Mouse (Mus musculus): ENCODE measurements around the gene Mpl.

Gene Mpl

DNA sequence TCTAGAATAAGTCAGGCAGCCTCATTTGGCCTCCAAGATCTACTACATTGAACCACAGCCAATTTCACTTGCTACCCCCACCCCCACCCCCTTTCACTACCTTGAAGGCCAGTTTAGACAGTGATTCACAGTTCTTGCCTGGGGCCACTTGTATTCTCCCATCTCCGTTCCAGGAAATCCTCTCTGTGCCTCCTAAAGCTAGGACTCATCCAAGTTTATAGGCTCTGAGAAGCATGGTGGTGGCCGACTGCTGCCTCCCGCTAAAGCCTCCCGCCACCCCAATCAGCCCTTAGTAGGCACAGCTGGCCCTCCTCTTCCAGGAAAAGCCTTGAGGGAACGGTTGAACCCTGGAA lies 29.9 kb downstream of the Mpl start:
- DNase-seq, result no peak

DNA sequence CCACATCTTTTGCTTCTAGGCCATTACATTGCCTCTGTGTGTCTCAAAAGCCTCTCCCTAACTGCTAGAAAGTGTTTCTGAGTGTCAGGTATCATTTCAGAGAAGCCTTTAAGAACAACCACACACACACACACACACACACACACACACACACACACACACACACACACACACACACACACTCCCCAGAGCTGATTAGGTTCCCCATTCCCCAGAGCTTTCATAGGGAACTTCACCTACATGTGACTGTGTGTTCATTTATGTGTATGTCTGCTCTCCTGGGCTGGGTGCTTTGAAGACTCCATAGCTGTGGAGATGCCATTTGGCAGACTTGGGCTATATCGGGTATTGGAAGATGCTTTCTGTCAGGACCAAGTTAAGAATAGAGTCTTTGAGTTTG lies 31.9 kb downstream of the Mpl start:
- DNase-seq, result no peak

DNA sequence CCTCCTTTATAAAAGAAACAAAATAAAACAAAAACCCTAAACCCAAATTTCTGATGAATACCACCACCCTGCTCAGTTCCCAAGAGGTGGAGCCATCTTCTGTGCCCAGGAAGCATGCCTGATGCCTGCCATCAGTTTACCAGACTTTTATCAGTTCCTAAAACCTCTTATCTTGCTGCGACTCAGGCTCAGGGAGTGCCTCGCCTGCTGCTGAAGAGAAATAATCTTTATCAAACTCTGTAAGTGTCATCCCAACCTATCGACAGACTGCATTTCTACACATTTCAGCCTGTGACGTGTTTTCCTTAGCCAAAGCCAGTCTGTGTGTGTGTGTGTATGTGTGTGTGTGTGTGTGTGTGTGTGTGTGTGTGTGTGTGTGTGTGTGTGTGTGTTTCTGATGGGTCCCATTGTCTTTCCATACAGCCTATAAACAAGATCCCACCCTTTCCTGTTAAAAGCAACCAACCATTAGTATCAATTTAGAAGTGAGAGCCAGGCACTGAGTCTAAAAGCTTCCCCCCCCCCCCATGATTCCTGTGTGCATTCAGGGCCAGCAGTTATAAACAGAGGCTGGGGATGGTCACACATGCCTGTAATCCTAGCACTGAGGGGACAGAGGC lies 32.7 kb downstream of the Mpl start:
- no peak for DNase-seq

DNA sequence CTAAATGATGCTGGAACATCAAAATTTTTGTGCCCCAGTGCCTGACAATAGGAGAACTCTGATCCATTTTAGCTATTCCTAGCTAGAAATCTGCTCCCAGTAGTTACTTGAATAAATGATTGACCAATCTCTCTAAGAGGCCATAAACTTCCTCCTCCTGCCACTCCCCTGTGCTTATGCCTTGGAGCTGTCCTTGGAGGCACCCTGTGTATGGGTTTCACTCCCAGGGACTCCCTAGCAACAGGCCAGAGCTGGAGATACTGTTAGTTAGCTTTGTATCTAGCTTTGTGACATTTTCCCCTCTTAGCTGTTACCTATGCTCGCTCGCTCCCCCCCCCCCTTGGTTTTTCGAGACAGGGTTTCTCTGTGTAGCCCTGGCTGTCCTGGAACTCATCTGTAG lies 35.9 kb downstream of the Mpl start:
- no peak for DNase-seq

- no peak for DNase-seq
Observed at GRCm38 (mm10) chr4:118417112-118417797, 40.1 kb downstream of the Mpl start.

GRCm38 (mm10) chr4:118416329-118416728 lies 41.0 kb downstream of the Mpl start:
- DNase-seq, result no peak

- no peak for DNase-seq
Observed at GRCm38 (mm10) chr4:118415779-118416178, 41.5 kb downstream of the Mpl start.

- DNase-seq, result no peak
Observed at GRCm38 (mm10) chr4:118413553-118413952, 43.8 kb downstream of the Mpl start.

DNA sequence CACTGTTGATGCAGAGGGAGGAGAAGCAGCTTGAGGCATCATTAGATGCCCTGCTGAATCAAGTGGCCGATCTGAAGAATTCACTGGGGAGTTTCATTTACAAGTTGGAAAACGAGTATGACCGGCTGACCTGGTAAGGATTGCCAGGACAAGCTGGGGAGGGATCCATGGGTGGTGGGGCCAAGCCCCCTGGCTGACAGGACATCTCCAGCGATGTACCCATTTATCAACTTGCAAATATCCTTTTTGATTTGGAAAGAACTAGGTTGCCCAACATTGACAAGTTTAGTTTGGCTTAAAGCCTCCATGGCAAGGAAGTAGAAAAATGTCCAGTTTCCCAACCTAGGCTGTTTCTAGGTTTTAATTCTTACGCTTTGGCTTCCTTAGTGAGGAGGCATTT lies 46.4 kb downstream of the Mpl start:
- no peak for DNase-seq

DNA sequence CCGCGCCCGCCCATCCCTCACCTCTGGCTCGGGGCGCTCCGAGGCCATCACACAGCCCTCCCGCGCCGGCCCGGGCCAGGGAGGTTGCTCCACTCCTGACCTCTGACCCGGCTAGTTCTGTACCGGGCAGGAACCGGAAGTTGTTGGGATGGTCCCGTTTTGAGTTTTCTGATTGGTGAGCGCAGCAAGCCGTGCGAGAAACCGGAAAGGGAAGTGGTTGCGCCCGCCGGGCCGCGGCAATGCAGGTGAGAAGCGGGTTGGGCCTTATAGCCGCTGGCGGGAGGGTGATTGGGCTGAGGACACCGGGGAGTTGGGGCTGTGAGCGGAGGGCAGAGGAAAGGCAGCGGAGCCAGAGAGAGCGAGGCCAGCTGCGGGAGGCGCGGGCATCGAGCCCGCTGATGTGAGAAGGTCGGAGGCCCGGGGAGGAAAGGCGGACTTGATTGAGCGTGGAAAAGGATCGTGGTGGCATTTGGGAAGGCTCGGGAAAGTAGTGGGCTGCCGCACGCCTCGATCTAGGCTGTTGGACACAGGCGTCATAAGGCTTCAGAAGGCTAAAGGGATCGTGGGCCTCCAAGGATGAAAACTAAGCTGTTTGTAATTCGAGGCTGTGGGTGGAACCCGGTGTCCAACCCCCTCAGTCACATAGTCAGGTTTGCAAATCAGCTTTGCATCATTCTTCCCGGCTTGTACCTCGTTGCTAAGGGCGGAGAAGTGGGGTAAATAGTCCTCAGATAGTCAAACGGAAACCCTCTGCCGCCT lies 48.0 kb downstream of the Mpl start, which contains the start of the genes Szt2 and Med8:
TSS of gene Szt2 (minus strand) at position 132 of the 759 bp plus-strand sequence.
TSS of gene Med8 (plus strand) at position 196 of the 759 bp plus-strand sequence.
- DNase-seq, result peak; percentile 91

GRCm38 (mm10) chr4:118402701-118403100 lies 54.6 kb downstream of the Mpl start:
- DNase-seq, result no peak

GRCm38 (mm10) chr4:118401918-118402317 lies 55.4 kb downstream of the Mpl start:
- DNase-seq, result no peak

- no peak for DNase-seq
Observed at GRCm38 (mm10) chr4:118401421-118401820, 55.9 kb downstream of the Mpl start.

- DNase-seq, result peak; percentile 28
Observed at GRCm38 (mm10) chr4:118398400-118398799, 58.9 kb downstream of the Mpl start.

DNA sequence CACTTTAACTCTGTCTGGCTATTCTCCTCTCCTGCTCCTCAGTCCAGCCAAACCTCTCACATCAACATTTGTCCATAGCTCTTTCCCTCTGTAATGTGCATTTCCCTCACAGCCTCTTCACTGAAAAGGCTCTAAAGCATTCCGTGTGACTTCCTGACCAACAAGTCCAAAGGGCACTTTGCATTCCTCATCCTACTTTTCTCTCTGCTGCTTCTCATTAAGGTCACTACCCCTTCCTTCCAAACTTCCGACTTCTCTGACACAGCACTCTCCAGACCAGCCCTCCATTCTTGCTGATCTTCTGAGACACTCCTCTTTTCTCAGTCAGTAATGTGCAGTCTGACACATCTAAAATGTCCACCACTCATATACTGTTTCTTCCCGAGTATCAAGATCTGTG lies 60.9 kb downstream of the Mpl start:
- DNase-seq, result no peak

DNA sequence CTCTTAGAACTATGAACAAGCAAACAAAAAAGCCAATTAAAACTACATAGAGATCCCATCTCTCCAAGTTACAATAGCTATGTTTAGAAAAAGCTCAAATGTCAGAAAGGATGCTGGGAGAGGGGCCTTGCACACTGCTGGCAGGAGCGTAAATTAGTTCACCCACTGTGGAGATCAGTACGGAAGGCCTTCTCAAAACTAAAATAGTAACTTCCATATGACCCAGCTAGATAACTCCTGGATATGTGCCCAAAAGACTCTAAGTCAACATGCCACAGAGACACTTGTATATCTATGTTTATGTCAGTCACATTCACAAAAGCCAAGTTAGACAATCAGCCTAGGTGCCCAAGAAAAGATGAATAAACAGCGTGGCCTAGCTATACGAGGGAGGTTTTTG lies 62.0 kb downstream of the Mpl start:
- DNase-seq, result no peak

DNA sequence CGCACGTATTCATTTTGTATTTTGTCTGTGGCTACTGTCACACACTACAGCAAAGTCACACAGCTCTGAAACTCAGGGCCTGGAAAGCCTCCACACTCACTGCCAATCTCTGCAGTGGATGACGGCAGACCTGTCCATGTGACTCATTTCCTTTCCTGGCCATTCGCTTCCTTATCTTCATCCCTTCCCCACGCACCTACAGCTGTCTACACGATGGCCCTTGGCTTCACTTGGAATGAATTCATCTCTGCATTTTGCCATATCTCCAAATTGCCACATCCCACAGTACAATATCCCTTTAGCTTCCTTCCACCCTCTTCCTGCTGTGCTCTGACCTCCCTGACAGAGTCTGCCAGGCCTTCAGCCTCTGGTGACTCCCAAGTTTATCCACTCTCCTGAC lies 62.8 kb downstream of the Mpl start:
- no peak for DNase-seq

Data from lung, postnatal 14 days (tissue).